Mouse (Mus musculus) spleen, adult 2 months (tissue): ENCODE measurements around the gene Arhgap10.

Experiments used
- CTCF ChIP-seq: fragments of 200-500 bp; IDR thresholded peaks from 2 replicates; pipeline ENCODE4 v1.5.1; 2011; ENCODE audit warnings: mild to moderate bottlenecking, inconsistent platforms; ENCODE audit not compliant: insufficient read depth, insufficient read length, insufficient replicate concordance; ENCODE audit errors: extremely low read depth
- POLR2A ChIP-seq: fragments of 200-500 bp; IDR thresholded peaks from 2 replicates; pipeline ENCODE4 v1.6.1; 2011; ENCODE audit warnings: low read depth, low read length, inconsistent platforms

- TF ChIP-seq POLR2A (no peak), CTCF (no peak)
Observed at GRCm38 (mm10) chr8:77446294-77446693, 71.5 kb downstream of the Arhgap10 start.
